Mouse (Mus musculus) gonadal fat pad, adult 2 months (tissue): ENCODE measurements around the gene Cd79a. TPM values are rescaled to one million over a fixed set of nuclear protein-coding genes. Genes with fewer than 3 reads are reported as not detected.
"Not testable (repeated sequence)": the region's sequence is repeated elsewhere in the genome, so short reads cannot be mapped to it uniquely, and the experiment has no call there.

Source experiments
- DNase-seq: peaks from one replicate; pipeline ENCODE4 v3.0.0-alpha.2; 2012; ENCODE audit warnings: low read depth
- polyA plus RNA-seq: library from polyadenylated mRNA; depleted of rRNA; stranded (reverse); fragments of >200 nt; gene quantifications from 2 replicates; pipeline ENCODE4 v1.2.3, GENCODE M21; 2012

Gene Cd79a
- polyA plus RNA-seq, 1 experiment, result 4.3 TPM

GRCm38 (mm10) chr7:24885468-24886307 lies 11.5 kb upstream of the Cd79a start:
- no peak for DNase-seq

DNA sequence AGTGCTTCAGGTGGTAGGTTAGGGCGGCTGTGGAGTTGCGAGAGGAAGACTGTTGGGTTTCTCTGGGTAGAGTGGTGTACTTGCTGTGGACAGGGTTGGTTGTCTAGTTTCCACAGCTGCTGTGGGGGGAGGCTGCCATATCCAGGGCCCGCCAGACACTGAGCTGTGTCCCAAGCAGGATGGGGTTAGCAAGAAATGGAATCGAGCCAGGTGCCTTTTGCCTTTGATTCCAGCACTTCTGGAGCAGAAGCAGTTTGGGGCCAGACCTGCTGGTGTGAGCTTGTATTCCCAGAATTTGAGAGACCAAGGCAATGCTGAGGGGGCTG lies 10.9 kb upstream of the Cd79a start:
- DNase-seq, result no peak

DNA sequence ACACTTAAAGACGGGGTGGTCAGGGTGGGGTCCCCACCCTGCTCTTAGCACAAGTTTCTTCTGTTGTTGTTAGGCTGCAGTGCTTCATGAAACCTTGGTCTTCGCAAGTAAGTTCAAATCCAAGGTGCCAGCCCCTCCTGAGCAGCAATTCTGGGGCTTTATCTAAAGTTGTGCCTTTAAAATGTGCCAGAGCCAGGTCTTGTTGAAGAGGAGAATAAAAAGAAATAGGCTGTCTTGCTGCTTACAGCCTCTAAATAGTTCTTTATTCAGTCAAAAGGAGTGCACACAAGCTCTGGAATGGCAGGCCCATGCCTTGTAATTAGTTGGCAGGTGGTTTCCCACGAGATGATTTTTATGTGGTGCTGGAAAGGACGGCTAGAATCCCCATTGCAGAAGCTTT lies 10.1 kb upstream of the Cd79a start:
- no peak for DNase-seq

DNA sequence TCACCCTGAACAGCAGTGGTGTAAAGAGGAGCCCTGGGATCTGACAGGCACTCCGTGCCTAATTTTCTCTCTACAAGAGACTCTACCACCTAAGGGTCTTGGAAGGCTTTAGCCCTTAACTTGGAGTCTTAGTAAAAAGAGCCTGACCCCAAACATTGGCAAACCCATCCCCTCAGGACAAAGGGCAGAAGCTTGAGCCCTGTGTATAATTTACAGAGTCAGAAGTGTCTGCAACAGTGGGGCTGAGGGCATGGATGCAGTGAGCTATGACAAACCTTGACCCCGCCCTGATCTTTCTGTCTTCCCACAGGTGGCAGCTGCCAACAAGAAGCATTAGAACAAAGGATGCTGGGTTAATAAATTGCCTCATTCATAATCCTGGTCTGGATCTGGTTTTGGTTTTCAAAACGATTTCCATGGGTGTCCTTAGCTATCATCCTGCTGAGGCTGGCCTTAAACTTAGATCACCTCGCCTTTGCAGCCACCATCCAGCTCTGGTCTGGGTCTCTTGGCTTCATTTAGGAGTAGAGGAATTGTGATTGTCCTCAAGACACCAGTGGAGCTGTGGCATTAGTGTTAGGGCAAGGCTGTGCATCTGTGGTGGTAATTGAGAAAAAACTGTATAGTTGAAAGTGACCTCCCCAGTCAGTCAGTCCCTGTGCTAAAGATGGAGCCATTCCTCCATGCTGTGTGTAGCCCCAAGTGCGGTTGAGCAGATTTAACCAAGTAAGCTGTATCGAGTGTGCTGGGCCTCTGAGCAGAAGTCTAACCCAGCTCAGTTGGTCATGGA lies 7.6 kb upstream of the Cd79a start:
- DNase-seq, result no peak

GRCm38 (mm10) chr7:24890281-24891216 lies 6.6 kb upstream of the Cd79a start:
- DNase-seq, result no peak

GRCm38 (mm10) chr7:24891241-24892124 lies 5.7 kb upstream of the Cd79a start:
- no peak for DNase-seq

GRCm38 (mm10) chr7:24892125-24892583 lies 5.0 kb upstream of the Cd79a start:
- DNase-seq, result no peak

DNA sequence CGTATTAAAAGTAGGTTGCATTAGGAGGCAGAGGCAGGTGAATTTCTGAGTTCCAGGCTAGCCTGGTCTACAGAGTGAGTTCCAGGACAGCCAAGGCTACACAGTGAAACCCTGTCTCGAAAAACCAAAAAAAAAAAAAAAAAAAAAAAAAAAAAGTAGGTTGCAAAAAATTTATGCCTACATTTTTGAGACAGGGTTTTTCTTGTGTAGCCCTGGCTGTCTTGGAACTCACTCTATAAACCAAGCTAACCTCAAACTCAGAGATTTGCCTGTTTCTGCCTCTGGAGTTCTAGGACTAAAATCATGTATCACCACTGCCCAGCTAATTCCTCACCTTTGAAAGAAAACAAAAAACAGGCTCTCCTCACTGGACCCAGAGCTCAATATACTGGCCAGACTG lies 1.4 kb upstream of the Cd79a start:
- DNase-seq, result not testable (repeated sequence)

DNA sequence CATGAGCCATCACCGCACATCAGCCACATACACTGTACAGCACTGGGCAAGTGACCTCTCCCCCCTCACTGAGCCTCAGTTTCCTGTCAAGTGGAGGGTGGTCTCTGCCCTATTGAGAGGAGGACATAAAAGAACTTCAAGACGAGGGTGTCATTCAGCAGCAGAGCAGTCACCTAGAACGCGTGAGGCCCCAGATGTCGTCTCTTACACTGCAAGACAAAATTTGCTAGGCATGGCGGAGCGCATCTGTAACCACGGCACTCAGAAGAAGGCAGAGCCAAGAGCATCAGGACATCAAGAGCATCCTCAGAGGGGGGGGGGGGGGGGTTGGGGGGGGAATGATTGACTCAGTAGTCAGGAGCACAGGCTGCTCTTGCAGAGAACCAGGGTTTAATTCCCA lies 912 bp upstream of the Cd79a start:
- DNase-seq, result no peak

- no peak for DNase-seq
Measured at GRCm38 (mm10) chr7:24897959-24898358, 778 bp downstream of the Cd79a start.

- DNase-seq, result no peak
Measured at GRCm38 (mm10) chr7:24901114-24901513, 3.9 kb downstream of the Cd79a start.

GRCm38 (mm10) chr7:24901842-24902241 lies 4.7 kb downstream of the Cd79a start:
- DNase-seq, result no peak

DNA sequence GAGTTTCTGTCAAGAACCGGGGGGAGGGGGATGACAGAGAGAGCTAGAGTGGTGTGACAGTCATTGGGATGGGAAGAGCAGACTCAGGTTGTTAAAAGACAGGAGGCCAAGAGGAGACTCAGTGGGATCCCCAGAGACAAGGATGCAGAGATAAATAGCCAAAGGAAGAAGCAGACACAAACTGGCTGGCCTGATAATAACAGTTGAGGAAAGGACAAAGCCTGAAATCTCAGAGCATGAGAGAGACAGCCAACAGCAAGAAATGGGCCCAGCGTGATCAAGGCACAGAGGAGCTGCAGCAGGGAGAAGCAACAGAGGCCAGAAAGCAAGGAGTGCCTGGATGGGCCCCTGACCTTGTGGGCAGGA lies 5.1 kb downstream of the Cd79a start:
- no peak for DNase-seq

- DNase-seq, result no peak
Measured at GRCm38 (mm10) chr7:24902630-24903443, 5.7 kb downstream of the Cd79a start, which contains the start of gene Arhgef1. Gene Arhgef1, plus strand, starts transcription at chr7:24902912.

DNA sequence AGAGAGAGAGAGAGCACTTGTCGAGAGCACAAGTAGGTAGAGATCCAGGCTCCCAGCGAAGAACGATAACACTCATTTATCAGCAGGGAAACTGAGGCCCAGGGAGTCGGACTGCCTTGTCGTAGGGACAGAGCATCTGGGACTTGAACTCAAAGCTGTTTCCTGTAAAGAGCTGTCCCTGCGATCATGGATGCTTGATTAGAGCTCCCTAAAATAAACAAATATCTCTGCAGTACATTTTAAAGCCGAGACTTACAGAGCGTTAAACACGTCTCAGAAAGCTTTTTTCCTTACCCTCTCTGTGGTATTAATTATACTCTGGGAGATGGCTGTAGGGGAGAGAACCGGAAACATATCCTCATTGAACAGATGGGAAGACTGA lies 6.3 kb downstream of the Cd79a start:
- DNase-seq, result no peak

DNA sequence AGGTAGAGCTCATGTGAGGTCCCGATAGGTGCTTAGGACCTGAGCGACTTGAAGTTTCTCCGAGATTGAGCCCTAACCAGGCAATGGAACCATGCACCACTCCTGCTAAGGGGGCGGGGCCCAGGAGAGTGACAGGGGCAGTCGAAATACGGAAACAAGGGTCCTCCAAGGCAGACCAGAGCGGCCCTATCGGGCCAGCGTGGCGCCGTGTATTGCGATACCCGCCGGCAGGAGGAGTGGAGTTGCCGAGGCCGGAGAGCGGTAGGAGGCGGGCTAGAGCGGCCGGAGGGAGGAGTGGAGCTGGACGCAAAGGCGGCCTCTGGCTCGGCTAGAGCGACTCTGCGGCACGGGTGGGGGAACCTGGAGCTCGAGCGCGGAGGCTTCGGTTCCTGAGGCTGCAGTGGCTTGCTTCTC lies 6.9 kb downstream of the Cd79a start:
- DNase-seq, result peak; percentile 66

- no peak for DNase-seq
Measured at GRCm38 (mm10) chr7:24904936-24905335, 7.8 kb downstream of the Cd79a start.

- no peak for DNase-seq
Measured at GRCm38 (mm10) chr7:24906551-24906950, 9.4 kb downstream of the Cd79a start.

DNA sequence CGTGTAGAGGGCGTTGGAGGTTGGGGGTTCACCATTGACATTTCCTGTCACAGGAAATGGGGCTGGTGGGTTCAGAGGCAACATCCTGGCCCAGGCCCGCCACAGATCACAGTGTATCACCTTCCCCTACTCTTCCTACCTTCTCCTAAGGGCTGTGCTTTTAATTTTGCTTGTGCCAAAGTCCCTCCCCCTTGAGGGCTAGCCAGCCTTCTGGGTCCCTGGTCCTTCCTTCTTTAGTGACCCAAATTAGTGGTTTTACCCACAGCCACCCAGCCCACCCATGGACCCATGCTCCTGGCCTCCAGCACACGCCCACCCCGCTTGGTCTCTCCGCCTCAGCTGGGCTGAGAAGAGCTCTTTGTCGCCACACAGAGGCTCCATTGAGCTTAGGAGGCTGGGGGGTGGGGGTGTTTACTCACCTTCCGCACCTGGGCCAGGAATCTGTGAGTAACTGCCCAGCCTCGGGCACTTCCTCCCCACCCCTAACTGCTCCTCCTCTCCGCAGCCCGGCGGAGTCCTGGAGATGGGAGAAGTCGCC lies 10.1 kb downstream of the Cd79a start:
- DNase-seq, result no peak

GRCm38 (mm10) chr7:24912480-24912879 lies 15.3 kb downstream of the Cd79a start:
- DNase-seq, result no peak
